11 mouse cellular contexts compared by ENCODE assay signal in the genomic region with DNA sequence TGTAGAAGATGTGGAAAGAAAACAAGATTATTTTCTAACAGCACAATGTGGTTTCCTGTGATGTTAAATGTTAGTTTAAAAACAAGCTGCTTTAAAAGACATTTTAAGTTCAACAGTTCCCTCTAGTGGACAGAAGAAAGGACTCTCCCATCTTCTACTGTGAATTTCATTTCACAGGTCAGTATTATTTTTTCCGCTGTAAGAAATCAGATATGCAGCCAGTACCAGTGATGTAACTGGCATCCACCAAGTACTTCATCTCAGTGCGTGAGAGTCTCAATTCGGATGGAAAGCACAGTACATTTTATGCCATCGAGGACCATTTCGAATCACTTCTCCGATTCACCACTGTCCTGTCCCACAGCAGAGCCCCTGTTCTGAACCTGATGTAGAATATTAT. TPM values are rescaled to one million over a fixed set of nuclear protein-coding genes. Genes with fewer than 3 reads are reported as not detected.
DNase-seq lines count a peak whose midpoint lies in the region; ATAC-seq and TF ChIP-seq lines count a peak whose summit lies in the region.
"Had no signal": no experiment of that assay in that cellular context is flagged by ENCODE, and none has a peak within 500 bp of the region (broad histone marks: within the 10 kb centered on the region; RNA-seq: fewer than 3 reads in every experiment).

No protein-coding gene starts in this region.

- peak; percentile 70 for TF ChIP-seq CTCF in liver, postnatal 0 days (IDR thresholded peaks at IDR 0.05; ENCODE audit: low read depth)
- peak; percentile 72 for TF ChIP-seq CTCF in forebrain, postnatal 0 days (IDR thresholded peaks at IDR 0.05; ENCODE audit: low read depth)

- H3K27ac ChIP-seq in liver, postnatal 0 days (ENCODE audit: low read depth), result no peak overlapping the region
- no peak overlapping the region for H3K27ac ChIP-seq in liver, embryonic 11.5 days (ENCODE audit: low read depth, low read length)
- no peak overlapping the region for H3K27ac ChIP-seq in forebrain, postnatal 0 days (ENCODE audit: low read depth, low read length)
- H3K27ac ChIP-seq: embryonic facial prominence, embryonic 12.5 days; liver, embryonic 15.5 days had no signal

- no peaks in the 10 kb centered on the region for H3K27me3 ChIP-seq in liver, postnatal 0 days (ENCODE audit: insufficient read depth, low read length)
- H3K27me3 ChIP-seq in liver, embryonic 11.5 days (replicated peaks; ENCODE audit: control insufficient read depth, insufficient read depth, low read length), result no peaks in the 10 kb centered on the region
- H3K27me3 ChIP-seq in forebrain, postnatal 0 days (ENCODE audit: insufficient read depth, low read length), result no peaks in the 10 kb centered on the region
- H3K27me3 ChIP-seq: embryonic facial prominence, embryonic 12.5 days; liver, embryonic 15.5 days had no signal

- no peaks in the 10 kb centered on the region; the same call in 1 of the 2 replicates for H3K9me3 ChIP-seq in liver, postnatal 0 days (ENCODE audit: low read length)
- peaks cover 3% of the 10 kb centered on the region; the same call in 1 of the 2 replicates for H3K9me3 ChIP-seq in liver, embryonic 11.5 days (ENCODE audit: control insufficient read depth, low read length)
- no peaks in the 10 kb centered on the region for H3K9me3 ChIP-seq in forebrain, postnatal 0 days (ENCODE audit: low read length)
- H3K9me3 ChIP-seq: embryonic facial prominence, embryonic 12.5 days; liver, embryonic 15.5 days had no signal

- no peaks in the 10 kb centered on the region for H3K36me3 ChIP-seq in liver, postnatal 0 days (replicated peaks; ENCODE audit: insufficient read depth, low read length)
- no peaks in the 10 kb centered on the region; the same call in 1 of the 2 replicates for H3K36me3 ChIP-seq in liver, embryonic 11.5 days (ENCODE audit: control insufficient read depth, insufficient read depth, low read length)
- H3K36me3 ChIP-seq in forebrain, postnatal 0 days (ENCODE audit: insufficient read depth), result no peaks in the 10 kb centered on the region
- H3K36me3 ChIP-seq: embryonic facial prominence, embryonic 12.5 days; liver, embryonic 15.5 days had no signal

- peak; percentile 70; the same call in 1 of the 2 replicates for ATAC-seq in cerebellum, adult (ENCODE audit: insufficient number of reproducible peaks, low FRiP score, low TSS enrichment)
- ATAC-seq in liver, postnatal 0 days, result peak; percentile 40
- ATAC-seq in liver, embryonic 11.5 days (replicated peaks; ENCODE audit: low FRiP score), result no peak
- peak; percentile 63 for ATAC-seq in forebrain, postnatal 0 days
- ATAC-seq in neutrophil, adult 5-6 weeks (ENCODE audit: extremely low read depth, insufficient number of reproducible peaks, low FRiP score, poor library complexity, severe bottlenecking), result 0 out of 2 replicates have a peak, but pooled peaks have one; percentile 39

- H3K4me2 ChIP-seq in liver, postnatal 0 days (ENCODE audit: low read depth, low read length), result no peak overlapping the region
- no peak overlapping the region for H3K4me2 ChIP-seq in liver, embryonic 11.5 days
- H3K4me2 ChIP-seq in forebrain, postnatal 0 days (ENCODE audit: low read depth), result no peak overlapping the region
- H3K4me2 ChIP-seq: embryonic facial prominence, embryonic 12.5 days; liver, embryonic 15.5 days had no signal

- no peak for DNase-seq in cerebellum, adult 9-11 months
- no peak for DNase-seq in liver, postnatal 0 days
- DNase-seq in liver, embryonic 11.5 days (ENCODE audit: low spot score), result no peak
- DNase-seq in forebrain, postnatal 0 days, result peak; percentile 54
- no peak for DNase-seq in spleen, postnatal 10 days (ENCODE audit: low spot score in 2 of 2)
- no peak for DNase-seq in heart, postnatal 4 days
- DNase-seq: thymus, postnatal 14 days had no signal

- WGBS in liver, postnatal 0 days (ENCODE audit: insufficient replicate concordance), result 62% methylated on average over 6 of the region's 6 CpGs
- 65% methylated on average over 6 of the region's 6 CpGs for WGBS in liver, embryonic 11.5 days
- WGBS in forebrain, postnatal 0 days, result 64% methylated on average over 6 of the region's 6 CpGs

- no peak overlapping the region for H3K9ac ChIP-seq in liver, postnatal 0 days (replicated peaks)
- no peak overlapping the region for H3K9ac ChIP-seq in liver, embryonic 11.5 days (ENCODE audit: low read depth, low read length)
- H3K9ac ChIP-seq in forebrain, postnatal 0 days, result no peak overlapping the region
- H3K9ac ChIP-seq: embryonic facial prominence, embryonic 12.5 days; liver, embryonic 15.5 days had no signal

- H3K4me3 ChIP-seq in liver, postnatal 0 days (ENCODE audit: low read depth, low read length), result no peak overlapping the region
- H3K4me3 ChIP-seq in liver, embryonic 11.5 days (ENCODE audit: low read depth, low read length), result no peak overlapping the region
- no peak overlapping the region for H3K4me3 ChIP-seq in forebrain, postnatal 0 days (ENCODE audit: low read depth, low read length)
- H3K4me3 ChIP-seq: embryonic facial prominence, embryonic 12.5 days; liver, embryonic 15.5 days had no signal

- H3K4me1 ChIP-seq in liver, postnatal 0 days (ENCODE audit: insufficient read depth), result peaks cover 8% of the 10 kb centered on the region; the same call in 1 of the 2 replicates
- H3K4me1 ChIP-seq in liver, embryonic 11.5 days (replicated peaks; ENCODE audit: control insufficient read depth, insufficient read depth, low read length), result 0 out of 2 replicates have a peak, but pooled peaks cover 3% of the 10 kb centered on the region
- H3K4me1 ChIP-seq in forebrain, postnatal 0 days (ENCODE audit: insufficient read depth), result no peaks in the 10 kb centered on the region

- TF ChIP-seq EP300 in liver, postnatal 0 days (IDR thresholded peaks at IDR 0.05; ENCODE audit: low read depth), result no peak

RNA-seq across cellular contexts. Expression of a gene that starts 45.2 kb away (rescaled TPM):
- 0.47 and 0.60 TPM in 2 replicates for polyA plus RNA-seq in liver, postnatal 0 days (2015; fragmentation: Nextera tagmentation; extraction: Ambion mirVana)
- polyA plus RNA-seq in liver, embryonic 11.5 days (2014; fragmentation: Nextera tagmentation; extraction: Ambion mirVana), result 3.9 and 4.2 TPM in 2 replicates
- 3.9 and 4.6 TPM in 2 replicates for total RNA-seq in forebrain, postnatal 0 days (2014; rRNA removed)
- polyA plus RNA-seq in forebrain, postnatal 0 days (2015; fragmentation: Nextera tagmentation; extraction: Ambion mirVana), result 1.5 and 2.9 TPM in 2 replicates
- 22.3 TPM in 2 replicates for total RNA-seq in neutrophil, adult 5-6 weeks (2017)
- 1 to 10 TPM; 1.4 to 1.5 TPM for total RNA-seq in heart, postnatal 4 days (2021)
